13 mouse cellular contexts compared by ENCODE assay signal in genomic region chr11:78693307-78693706, GRCm38 (mm10). TPM values are rescaled to one million over a fixed set of nuclear protein-coding genes. Genes with fewer than 3 reads are reported as not detected.
DNase-seq lines count a peak whose midpoint lies in the region; ATAC-seq lines count a peak whose summit lies in the region.
"Had no signal": no experiment of that assay in that cellular context is flagged by ENCODE, and none has a peak within 500 bp of the region (broad histone marks: within the 10 kb centered on the region; RNA-seq: fewer than 3 reads in every experiment).

No protein-coding gene starts in this region.

- ATAC-seq in embryonic facial prominence, embryonic 12.5 days (ENCODE audit: insufficient number of reproducible peaks, insufficient read depth, low FRiP score, low TSS enrichment), result no peak
- ATAC-seq in hindbrain, embryonic 14.5 days (ENCODE audit: low FRiP score), result no peak
- no peak for ATAC-seq in midbrain, embryonic 13.5 days
- no peak for ATAC-seq in midbrain, embryonic 11.5 days (ENCODE audit: low FRiP score)
- no peak for ATAC-seq in neural tube, embryonic 14.5 days (ENCODE audit: low read depth)
- no peak for ATAC-seq in intestine, embryonic 15.5 days

- H3K27me3 ChIP-seq in embryonic facial prominence, embryonic 12.5 days, result no peaks in the 10 kb centered on the region
- H3K27me3 ChIP-seq in embryonic facial prominence, embryonic 10.5 days (replicated peaks; ENCODE audit: low read depth, poor library complexity, severe bottlenecking), result no peaks in the 10 kb centered on the region
- H3K27me3 ChIP-seq in hindbrain, embryonic 14.5 days (ENCODE audit: control insufficient read depth, insufficient read depth, low read length), result no peaks in the 10 kb centered on the region
- no peaks in the 10 kb centered on the region for H3K27me3 ChIP-seq in hindbrain, embryonic 10.5 days (ENCODE audit: insufficient read depth, poor library complexity, severe bottlenecking)
- no peaks in the 10 kb centered on the region for H3K27me3 ChIP-seq in midbrain, embryonic 13.5 days
- H3K27me3 ChIP-seq in midbrain, embryonic 11.5 days (ENCODE audit: control insufficient read depth, insufficient read depth, low read length), result no peaks in the 10 kb centered on the region
- no peaks in the 10 kb centered on the region for H3K27me3 ChIP-seq in neural tube, embryonic 14.5 days (ENCODE audit: control insufficient read depth, insufficient read depth, low read length)
- no peaks in the 10 kb centered on the region for H3K27me3 ChIP-seq in intestine, embryonic 15.5 days (replicated peaks)

- H3K36me3 ChIP-seq in embryonic facial prominence, embryonic 12.5 days, result no peaks in the 10 kb centered on the region
- H3K36me3 ChIP-seq in embryonic facial prominence, embryonic 10.5 days (replicated peaks), result peaks cover 15% of the 10 kb centered on the region
- no peaks in the 10 kb centered on the region for H3K36me3 ChIP-seq in hindbrain, embryonic 14.5 days (replicated peaks; ENCODE audit: control insufficient read depth, insufficient read depth)
- H3K36me3 ChIP-seq in hindbrain, embryonic 10.5 days, result peaks cover 16% of the 10 kb centered on the region; the same call in 1 of the 2 replicates
- H3K36me3 ChIP-seq in midbrain, embryonic 13.5 days, result no peaks in the 10 kb centered on the region
- no peaks in the 10 kb centered on the region for H3K36me3 ChIP-seq in midbrain, embryonic 11.5 days (ENCODE audit: control insufficient read depth, insufficient read depth, low read length)
- no peaks in the 10 kb centered on the region for H3K36me3 ChIP-seq in neural tube, embryonic 14.5 days (ENCODE audit: control insufficient read depth, insufficient read depth, low read length)
- H3K36me3 ChIP-seq in intestine, embryonic 15.5 days, result no peaks in the 10 kb centered on the region

- no peak overlapping the region for H3K4me3 ChIP-seq in embryonic facial prominence, embryonic 12.5 days
- H3K4me3 ChIP-seq in embryonic facial prominence, embryonic 10.5 days, result no peak overlapping the region
- H3K4me3 ChIP-seq in hindbrain, embryonic 14.5 days (replicated peaks; ENCODE audit: low read length), result no peak overlapping the region
- no peak overlapping the region for H3K4me3 ChIP-seq in hindbrain, embryonic 10.5 days
- no peak overlapping the region for H3K4me3 ChIP-seq in midbrain, embryonic 13.5 days (replicated peaks)
- H3K4me3 ChIP-seq in midbrain, embryonic 11.5 days (ENCODE audit: low read depth, low read length), result no peak overlapping the region
- no peak overlapping the region for H3K4me3 ChIP-seq in neural tube, embryonic 14.5 days (ENCODE audit: low read depth, low read length)
- H3K4me3 ChIP-seq in intestine, embryonic 15.5 days (replicated peaks), result no peak overlapping the region
- H3K4me3 ChIP-seq: heart, embryonic 10.5 days; limb, embryonic 10.5 days had no signal

- no peak overlapping the region for H3K27ac ChIP-seq in embryonic facial prominence, embryonic 12.5 days
- H3K27ac ChIP-seq in embryonic facial prominence, embryonic 10.5 days (replicated peaks), result no peak overlapping the region
- H3K27ac ChIP-seq in hindbrain, embryonic 14.5 days, result no peak overlapping the region
- no peak overlapping the region for H3K27ac ChIP-seq in hindbrain, embryonic 10.5 days
- no peak overlapping the region for H3K27ac ChIP-seq in midbrain, embryonic 13.5 days
- H3K27ac ChIP-seq in midbrain, embryonic 11.5 days (ENCODE audit: low read depth, low read length), result no peak overlapping the region
- H3K27ac ChIP-seq in neural tube, embryonic 14.5 days (ENCODE audit: low read depth, low read length), result no peak overlapping the region
- no peak overlapping the region for H3K27ac ChIP-seq in intestine, embryonic 15.5 days
- H3K27ac ChIP-seq: heart, embryonic 10.5 days; limb, embryonic 10.5 days had no signal

- H3K9me3 ChIP-seq in embryonic facial prominence, embryonic 12.5 days, result no peaks in the 10 kb centered on the region
- no peaks in the 10 kb centered on the region for H3K9me3 ChIP-seq in embryonic facial prominence, embryonic 10.5 days
- H3K9me3 ChIP-seq in hindbrain, embryonic 14.5 days (ENCODE audit: control insufficient read depth, low read length), result no peaks in the 10 kb centered on the region
- no peaks in the 10 kb centered on the region for H3K9me3 ChIP-seq in hindbrain, embryonic 10.5 days
- H3K9me3 ChIP-seq in midbrain, embryonic 13.5 days, result no peaks in the 10 kb centered on the region
- H3K9me3 ChIP-seq in midbrain, embryonic 11.5 days (ENCODE audit: control insufficient read depth, low read length), result no peaks in the 10 kb centered on the region
- H3K9me3 ChIP-seq in neural tube, embryonic 14.5 days (ENCODE audit: control insufficient read depth, low read length), result no peaks in the 10 kb centered on the region
- H3K9me3 ChIP-seq in intestine, embryonic 15.5 days, result no peaks in the 10 kb centered on the region
- H3K9me3 ChIP-seq: heart, embryonic 10.5 days; limb, embryonic 10.5 days had no signal

- no peak for DNase-seq in embryonic facial prominence, embryonic 10.5 days (ENCODE audit: low spot score)
- DNase-seq in hindbrain, embryonic 14.5 days (ENCODE audit: low spot score), result no peak
- DNase-seq in hindbrain, embryonic 10.5 days (ENCODE audit: low spot score), result no peak
- DNase-seq in midbrain, embryonic 11.5 days (ENCODE audit: low spot score, missing footprints), result no peak
- DNase-seq: cerebellum, adult 8-10 months; gastrocnemius, postnatal 10 days; kidney, postnatal 10 days had no signal

- 91% methylated on average over 8 of the region's 8 CpGs for WGBS in embryonic facial prominence, embryonic 12.5 days
- WGBS in embryonic facial prominence, embryonic 10.5 days, result 92% methylated on average over 8 of the region's 8 CpGs
- WGBS in hindbrain, embryonic 14.5 days, result 97% methylated on average over 8 of the region's 8 CpGs
- 94% methylated on average over 8 of the region's 8 CpGs for WGBS in hindbrain, embryonic 10.5 days
- WGBS in midbrain, embryonic 13.5 days, result 96% methylated on average over 8 of the region's 8 CpGs
- 93% methylated on average over 8 of the region's 8 CpGs for WGBS in midbrain, embryonic 11.5 days
- WGBS in neural tube, embryonic 14.5 days, result 95% methylated on average over 8 of the region's 8 CpGs
- WGBS in intestine, embryonic 15.5 days, result 94% methylated on average over 8 of the region's 8 CpGs

- H3K9ac ChIP-seq in embryonic facial prominence, embryonic 12.5 days, result no peak overlapping the region
- no peak overlapping the region for H3K9ac ChIP-seq in hindbrain, embryonic 14.5 days
- no peak overlapping the region for H3K9ac ChIP-seq in midbrain, embryonic 13.5 days (replicated peaks)
- H3K9ac ChIP-seq in midbrain, embryonic 11.5 days (ENCODE audit: low read length), result no peak overlapping the region
- no peak overlapping the region for H3K9ac ChIP-seq in neural tube, embryonic 14.5 days (replicated peaks; ENCODE audit: low read depth, low read length)
- H3K9ac ChIP-seq in intestine, embryonic 15.5 days, result no peak overlapping the region

- peaks cover 35% of the 10 kb centered on the region for H3K4me1 ChIP-seq in embryonic facial prominence, embryonic 12.5 days
- H3K4me1 ChIP-seq in embryonic facial prominence, embryonic 10.5 days, result peaks cover 54% of the 10 kb centered on the region
- peaks cover 67% of the 10 kb centered on the region for H3K4me1 ChIP-seq in hindbrain, embryonic 14.5 days (replicated peaks; ENCODE audit: control insufficient read depth, insufficient read depth, low read length)
- peaks cover 47% of the 10 kb centered on the region for H3K4me1 ChIP-seq in hindbrain, embryonic 10.5 days (replicated peaks)
- peaks cover 73% of the 10 kb centered on the region for H3K4me1 ChIP-seq in midbrain, embryonic 13.5 days (replicated peaks)
- peaks cover 27% of the 10 kb centered on the region for H3K4me1 ChIP-seq in midbrain, embryonic 11.5 days (ENCODE audit: control insufficient read depth, insufficient read depth, low read length)
- peaks cover 36% of the 10 kb centered on the region for H3K4me1 ChIP-seq in neural tube, embryonic 14.5 days (ENCODE audit: control insufficient read depth, insufficient read depth, low read length)
- peaks cover 17% of the 10 kb centered on the region for H3K4me1 ChIP-seq in intestine, embryonic 15.5 days (replicated peaks)

- H3K4me2 ChIP-seq in embryonic facial prominence, embryonic 12.5 days (replicated peaks), result 0 out of 2 replicates have a peak overlapping the region, but pooled peaks have one; percentile 9
- H3K4me2 ChIP-seq in hindbrain, embryonic 14.5 days (replicated peaks), result peak overlapping the region; percentile 81; the same call in 1 of the 2 replicates
- H3K4me2 ChIP-seq in midbrain, embryonic 13.5 days (replicated peaks), result peak overlapping the region; percentile 79
- H3K4me2 ChIP-seq in midbrain, embryonic 11.5 days, result no peak overlapping the region
- peak overlapping the region; percentile 79; the same call in 1 of the 2 replicates for H3K4me2 ChIP-seq in neural tube, embryonic 14.5 days (ENCODE audit: low read depth, low read length)
- H3K4me2 ChIP-seq in intestine, embryonic 15.5 days (replicated peaks), result no peak overlapping the region

RNA-seq across cellular contexts. Expression of gene Nlk, which starts 3.9 kb away (rescaled TPM):
- polyA plus RNA-seq in embryonic facial prominence, embryonic 12.5 days (2016; fragmentation: Nextera tagmentation; extraction: Ambion mirVana), result 14.8 and 15.7 TPM in 2 replicates
- polyA plus RNA-seq in embryonic facial prominence, embryonic 10.5 days (2016; fragmentation: Nextera tagmentation; extraction: Ambion mirVana), result 15.8 and 16.4 TPM in 2 replicates
- polyA plus RNA-seq in hindbrain, embryonic 14.5 days (2014; fragmentation: Nextera tagmentation; extraction: Ambion mirVana), result 27.4 and 29.3 TPM in 2 replicates
- polyA plus RNA-seq in hindbrain, embryonic 10.5 days (2016; fragmentation: Nextera tagmentation; extraction: Ambion mirVana), result 17.1 and 18.7 TPM in 2 replicates
- 30.7 and 33.5 TPM in 2 replicates for polyA plus RNA-seq in midbrain, embryonic 13.5 days (2015; fragmentation: Nextera tagmentation; extraction: Ambion mirVana)
- polyA plus RNA-seq in midbrain, embryonic 11.5 days (2014; fragmentation: Nextera tagmentation; extraction: Ambion mirVana), result 25.8 and 36.9 TPM in 2 replicates
- polyA plus RNA-seq in neural tube, embryonic 14.5 days (2014; fragmentation: Nextera tagmentation; extraction: Ambion mirVana), result 29.4 and 31.2 TPM in 2 replicates
- 9.9 and 10.3 TPM in 2 replicates for polyA plus RNA-seq in intestine, embryonic 15.5 days (2015; fragmentation: Nextera tagmentation; extraction: Ambion mirVana)

RNA-seq across cellular contexts. Expression of gene Ccnq, which starts 58.2 kb away (rescaled TPM):
- 43.0 and 43.1 TPM in 2 replicates for polyA plus RNA-seq in embryonic facial prominence, embryonic 12.5 days (2016; fragmentation: Nextera tagmentation; extraction: Ambion mirVana)
- 36.6 and 37.9 TPM in 2 replicates for polyA plus RNA-seq in embryonic facial prominence, embryonic 10.5 days (2016; fragmentation: Nextera tagmentation; extraction: Ambion mirVana)
- 31.8 and 32.0 TPM in 2 replicates for polyA plus RNA-seq in hindbrain, embryonic 14.5 days (2014; fragmentation: Nextera tagmentation; extraction: Ambion mirVana)
- 36.4 and 37.9 TPM in 2 replicates for polyA plus RNA-seq in hindbrain, embryonic 10.5 days (2016; fragmentation: Nextera tagmentation; extraction: Ambion mirVana)
- polyA plus RNA-seq in midbrain, embryonic 13.5 days (2015; fragmentation: Nextera tagmentation; extraction: Ambion mirVana), result 33.2 and 34.3 TPM in 2 replicates
- 42.1 and 42.2 TPM in 2 replicates for polyA plus RNA-seq in midbrain, embryonic 11.5 days (2014; fragmentation: Nextera tagmentation; extraction: Ambion mirVana)
- 34.0 and 37.8 TPM in 2 replicates for polyA plus RNA-seq in neural tube, embryonic 14.5 days (2014; fragmentation: Nextera tagmentation; extraction: Ambion mirVana)
- 39.8 and 40.6 TPM in 2 replicates for polyA plus RNA-seq in intestine, embryonic 15.5 days (2015; fragmentation: Nextera tagmentation; extraction: Ambion mirVana)

Comparison
In these comparisons a context has a peak if more than half of its experiments do, and no peak if none do; other contexts are left out.
1. H3K4me2 ChIP-seq: peak in embryonic facial prominence, embryonic 12.5 days (single experiment), hindbrain, embryonic 14.5 days (single experiment), midbrain, embryonic 13.5 days (single experiment) and neural tube, embryonic 14.5 days (single experiment); none in midbrain, embryonic 11.5 days (single experiment) and intestine, embryonic 15.5 days (single experiment).